Mouse (Mus musculus) neutrophil, adult 65 days (primary cell): ENCODE data around the gene Slc26a6. TPM values are rescaled to one million over a fixed set of nuclear protein-coding genes. Genes with fewer than 3 reads are reported as not detected.

Experiments used
- total RNA-seq: library from RNA; stranded (reverse); gene quantifications from 2 replicates; pipeline ENCODE4 v1.2.4, GENCODE M21; 2023

Gene Slc26a6
- total RNA-seq: 8.0 and 8.1 TPM in 2 replicates

DNA sequence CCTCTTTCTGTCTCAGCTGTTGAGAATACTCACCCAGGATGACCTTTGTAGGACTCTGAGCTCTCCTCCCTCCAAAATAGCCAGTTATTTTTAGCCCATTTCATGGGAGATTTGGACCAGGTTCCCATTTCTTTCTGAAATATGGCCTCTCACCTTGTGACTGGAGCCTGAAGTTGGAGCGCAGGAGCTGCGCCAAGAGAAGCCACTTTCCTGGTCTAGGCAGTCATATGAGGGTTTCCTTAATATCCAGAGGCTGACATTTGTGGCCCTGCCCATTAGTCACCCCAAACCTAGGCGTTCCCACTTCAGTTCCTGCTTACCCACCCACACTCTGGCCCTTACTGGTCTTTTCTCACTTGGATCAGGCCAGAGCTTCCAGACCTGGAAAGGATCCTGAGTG lies at the start of gene Slc26a6:
Slc26a6 (plus strand) TSS at position 308 of the 400 bp plus-strand sequence.

DNA sequence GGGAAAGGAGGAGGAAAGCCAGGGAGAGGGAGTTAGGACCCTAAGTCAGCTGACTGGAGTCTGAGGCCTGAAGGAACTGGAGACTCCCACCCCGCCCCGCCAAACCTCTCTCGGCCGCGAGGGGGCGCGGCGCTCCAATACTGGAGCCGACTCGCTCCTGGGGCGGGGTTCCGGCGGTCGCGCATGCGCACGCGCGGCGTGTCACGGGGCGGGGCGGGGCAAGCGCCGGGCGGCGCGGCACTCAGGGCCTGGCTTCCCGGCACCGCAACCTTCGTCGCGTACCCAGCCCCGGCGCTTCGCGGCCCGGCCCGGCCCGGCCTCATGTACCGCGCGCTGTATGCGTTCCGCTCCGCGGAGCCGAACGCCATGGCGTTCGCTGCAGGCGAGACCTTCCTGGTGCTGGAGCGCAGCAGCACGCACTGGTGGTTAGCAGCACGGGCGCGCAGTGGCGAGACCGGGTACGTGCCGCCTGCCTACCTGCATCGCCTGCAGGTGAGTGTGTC lies 44.9 kb upstream of the Slc26a6 start, which contains the start of gene Nckipsd:
Nckipsd (plus strand) TSS at position 206 of the 503 bp plus-strand sequence.

DNA sequence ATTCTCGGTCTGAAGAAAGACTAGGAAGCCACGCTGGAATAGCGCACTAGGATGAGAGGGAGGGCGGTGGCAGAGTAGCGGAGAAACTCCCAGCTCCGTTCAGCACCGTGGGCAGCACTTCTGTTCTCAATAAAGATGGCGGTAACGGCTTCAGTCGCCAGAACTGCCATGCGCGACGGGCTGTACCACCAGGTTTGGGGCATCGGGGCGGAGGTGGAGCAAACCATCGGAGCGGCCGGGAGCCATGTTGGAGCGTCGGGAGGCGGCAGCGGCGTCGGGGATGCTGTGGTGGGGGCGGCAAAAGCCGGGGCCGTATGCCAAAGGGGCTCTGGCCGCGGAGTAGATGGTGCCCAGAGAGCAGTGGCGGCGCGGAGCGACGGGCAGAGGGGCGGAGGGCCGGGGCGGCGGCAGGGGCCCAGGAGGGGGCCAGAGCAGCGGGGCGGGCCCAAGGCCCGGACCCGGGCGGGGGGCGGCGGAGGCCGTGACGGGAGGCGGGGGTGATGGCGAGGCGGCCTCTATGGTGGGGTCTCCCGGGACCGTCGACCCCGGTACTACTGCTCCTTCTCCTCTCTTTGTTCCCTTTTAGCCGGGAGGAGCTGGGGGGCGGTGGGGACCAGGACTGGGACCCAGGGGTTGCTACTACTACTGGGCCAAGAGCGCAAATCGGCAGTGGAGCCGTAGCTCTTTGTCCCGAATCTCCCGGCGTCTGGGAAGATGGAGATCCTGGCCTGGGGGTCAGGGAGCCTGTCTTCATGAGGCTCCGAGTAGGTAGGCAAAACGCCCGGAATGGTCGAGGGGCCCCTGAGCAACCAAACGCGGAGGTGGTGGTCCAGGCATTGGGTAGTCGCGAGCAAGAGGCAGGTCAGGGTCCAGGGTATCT lies 27.0 kb upstream of the Slc26a6 start, which contains the start of gene Celsr3:
Celsr3 (plus strand) TSS at position 501 of the 880 bp plus-strand sequence.

DNA sequence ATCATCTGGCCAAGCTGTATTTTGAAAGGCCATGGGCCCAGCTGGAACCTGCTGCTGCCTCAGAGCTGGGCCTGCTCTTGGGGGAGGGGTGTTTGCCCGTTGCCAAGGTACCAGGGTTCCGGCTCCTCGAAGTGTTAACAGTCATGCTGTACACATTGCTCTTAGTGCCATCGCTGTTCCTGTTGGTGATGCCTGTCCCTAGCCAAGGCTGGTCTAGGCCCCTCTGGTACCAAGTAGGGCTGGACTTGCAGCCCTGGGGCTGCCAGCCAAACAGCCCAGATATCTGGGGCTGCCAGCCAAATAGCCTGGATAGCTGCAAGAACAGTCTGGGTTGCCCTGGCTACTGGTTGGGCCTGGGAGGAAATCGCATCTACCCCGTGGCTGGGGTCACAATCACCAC lies 61.4 kb downstream of the Slc26a6 start, which contains the start of gene Tmem89:
Tmem89 (plus strand) TSS at position 129 of the 400 bp plus-strand sequence.

DNA sequence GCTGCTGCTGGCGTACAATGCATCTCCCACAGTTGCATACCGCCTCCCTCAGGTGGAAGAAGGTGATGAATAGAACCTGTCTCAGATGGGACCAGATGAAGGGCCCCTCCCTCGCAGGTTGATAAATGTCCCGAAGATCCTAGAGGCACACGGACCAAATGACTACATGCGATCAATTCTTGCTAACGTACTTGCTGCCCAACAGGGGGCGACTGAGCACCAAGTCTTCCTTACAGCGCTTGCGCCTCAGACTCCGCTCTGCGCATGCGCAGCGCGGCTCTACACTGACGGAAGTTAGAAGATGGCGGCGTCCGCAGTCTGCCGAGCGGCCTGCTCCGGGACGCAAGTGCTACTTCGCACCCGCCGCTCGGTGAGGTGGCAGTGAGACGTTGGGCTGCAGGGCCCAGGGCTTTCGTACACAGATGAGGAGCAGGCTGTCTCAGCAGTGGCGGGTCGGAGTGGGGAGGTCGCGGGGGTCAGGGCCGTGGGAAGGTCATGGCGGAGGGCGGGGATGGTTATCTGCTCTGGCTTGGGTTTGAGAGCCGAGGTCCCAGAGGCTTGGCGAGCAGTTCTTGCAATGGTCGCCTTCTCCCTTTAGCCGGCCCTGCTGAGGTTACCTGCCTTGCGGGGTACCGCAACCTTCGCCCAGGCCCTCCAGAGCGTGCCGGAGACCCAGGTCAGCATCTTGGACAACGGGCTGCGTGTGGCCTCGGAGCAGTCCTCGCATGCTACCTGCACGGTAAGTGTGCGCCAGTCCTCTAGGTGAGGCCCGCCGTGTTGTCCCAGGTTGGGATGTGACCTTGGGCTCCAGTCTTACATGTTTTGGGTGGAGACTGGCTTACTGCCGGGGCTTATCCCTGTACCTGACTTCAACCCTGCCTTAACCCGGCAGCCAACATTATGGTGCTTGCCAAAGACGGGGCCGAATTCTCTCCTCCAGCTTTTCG lies 83.6 kb downstream of the Slc26a6 start, which contains the start of gene Uqcrc1:
Uqcrc1 (plus strand) TSS at position 216 of the 947 bp plus-strand sequence.

DNA sequence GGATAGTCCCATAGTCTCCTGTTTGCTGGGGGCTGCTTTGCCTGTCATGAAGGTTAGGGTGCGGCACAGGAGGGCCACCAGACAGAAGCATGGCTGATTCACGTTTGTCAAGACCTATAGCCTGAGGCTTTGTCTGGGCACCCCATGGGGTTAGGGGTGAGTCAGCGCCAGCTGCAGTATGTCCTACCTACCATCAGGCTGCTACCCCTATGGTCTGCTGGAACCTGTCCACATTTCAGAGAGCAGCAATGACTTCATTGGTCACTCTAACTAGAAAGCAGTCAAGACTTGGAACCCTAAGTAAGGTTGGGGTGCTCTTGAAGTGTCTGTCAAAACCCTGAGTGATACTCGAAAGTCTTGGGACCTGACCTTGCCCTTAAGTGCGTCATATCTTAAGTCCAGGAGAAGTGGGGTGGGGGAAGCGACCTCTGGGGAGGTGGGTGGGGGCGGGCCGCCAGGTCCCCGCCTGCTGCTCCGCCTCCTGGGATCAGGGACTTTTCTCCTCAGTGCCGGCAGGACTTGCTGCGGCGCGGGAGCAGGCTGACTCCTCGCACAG lies 100.1 kb downstream of the Slc26a6 start, which contains the start of gene Col7a1:
Col7a1 (plus strand) TSS at position 506 of the 556 bp plus-strand sequence.

Other genes with a start within 250 kb of the Slc26a6 start
- gene Arih2, start 203.9 kb upstream of the Slc26a6 start, total RNA-seq: 164 and 261 TPM in 2 replicates
- 26.1 and 28.4 TPM in 2 replicates for gene Slc25a20, start 191.2 kb upstream of the Slc26a6 start, total RNA-seq
- 10.8 and 13.2 TPM in 2 replicates for gene Prkar2a, start 164.0 kb upstream of the Slc26a6 start, total RNA-seq
- gene Ip6k2, start 69.5 kb upstream of the Slc26a6 start, total RNA-seq: 41.5 and 54.6 TPM in 2 replicates
- 6.0 and 8.7 TPM in 2 replicates for gene Nckipsd, start 44.9 kb upstream of the Slc26a6 start, total RNA-seq
- gene Celsr3, start 27.0 kb upstream of the Slc26a6 start, total RNA-seq: 78.0 and 149 TPM in 2 replicates
- gene Tmem89, start 61.3 kb downstream of the Slc26a6 start, total RNA-seq: not detected in 2 replicates
- gene Uqcrc1, start 83.3 kb downstream of the Slc26a6 start, total RNA-seq: 139 and 161 TPM in 2 replicates
- gene Col7a1, start 100.3 kb downstream of the Slc26a6 start, total RNA-seq: 4.3 and 4.7 TPM in 2 replicates
- gene Ucn2, start 132.7 kb downstream of the Slc26a6 start, total RNA-seq: not detected in 2 replicates
- 177 and 195 TPM in 2 replicates for gene Pfkfb4, start 138.5 kb downstream of the Slc26a6 start, total RNA-seq
- 139 and 214 TPM in 2 replicates for gene Shisa5, start 185.3 kb downstream of the Slc26a6 start, total RNA-seq
- 24.9 and 35.0 TPM in 2 replicates for gene Trex1, start 206.5 kb downstream of the Slc26a6 start, total RNA-seq
- 11.8 and 17.5 TPM in 2 replicates for gene Atrip, start 220.8 kb downstream of the Slc26a6 start, total RNA-seq
- 2.9 and 3.1 TPM in 2 replicates for gene Ccdc51, start 229.2 kb downstream of the Slc26a6 start, total RNA-seq
- gene Tma7, start 229.3 kb downstream of the Slc26a6 start, total RNA-seq: 194 and 223 TPM in 2 replicates
- 0.73 TPM in 1 of 2 replicates, not detected in the other for gene Plxnb1, start 242.1 kb downstream of the Slc26a6 start, total RNA-seq